Mouse (Mus musculus): Measurements from ENCODE around the gene Fam8a1. TPM values are rescaled to one million over a fixed set of nuclear protein-coding genes. Genes with fewer than 3 reads are reported as not detected.

Fam8a1 gene
- 18.8 and 22.7 TPM in 2 replicates for polyA plus RNA-seq (2015; fragmentation: Nextera tagmentation; extraction: Ambion mirVana)

- Histone ChIP-seq H3K27me3 (no peaks in the 10 kb centered on the region; the same call in 1 of the 2 replicates), H3K4me1 (replicated peaks) (peaks cover 30% of the 10 kb centered on the region), H3K9ac (replicated peaks) (peak within 1 kb of the TSS; percentile 98), H3K4me3 (replicated peaks) (peak within 1 kb of the TSS; percentile 91), H3K9me3 (no peaks in the 10 kb centered on the region), H3K36me3 (peaks cover 25% of the 10 kb centered on the region), H3K4me2 (replicated peaks) (peak within 1 kb of the TSS; percentile 84), H3K27ac (peak within 1 kb of the TSS; percentile 88)
- peak; percentile 96 for ATAC-seq
- under 1% methylated on average over 40 of the region's 46 CpGs for WGBS
Observed at GRCm38 (mm10) chr13:46669048-46669619, at the start of gene Fam8a1. Gene Fam8a1 (plus strand): TSS chr13:46669522.

- ATAC-seq, result peak; percentile 24; the same call in 1 of the 2 replicates
- no peak overlapping the region for H3K9ac ChIP-seq (replicated peaks)
- no peak overlapping the region for H3K4me2 ChIP-seq (replicated peaks)
- no peak overlapping the region for H3K27ac ChIP-seq
- peaks cover 9% of the 10 kb centered on the region for H3K4me1 ChIP-seq (replicated peaks)
- no peaks in the 10 kb centered on the region for H3K36me3 ChIP-seq
- WGBS, result 48% methylated on average over 11 of the region's 11 CpGs
- no peaks in the 10 kb centered on the region for H3K27me3 ChIP-seq
- H3K4me3 ChIP-seq (replicated peaks), result no peak overlapping the region
- H3K9me3 ChIP-seq, result no peaks in the 10 kb centered on the region
Observed at GRCm38 (mm10) chr13:46619633-46620032, 49.7 kb upstream of the Fam8a1 start.

- no peak for ATAC-seq
- 84% methylated on average over 7 of the region's 7 CpGs for WGBS
- H3K9ac ChIP-seq (replicated peaks), result no peak overlapping the region
Observed at GRCm38 (mm10) chr13:46620964-46621757, 48.2 kb upstream of the Fam8a1 start.

DNA sequence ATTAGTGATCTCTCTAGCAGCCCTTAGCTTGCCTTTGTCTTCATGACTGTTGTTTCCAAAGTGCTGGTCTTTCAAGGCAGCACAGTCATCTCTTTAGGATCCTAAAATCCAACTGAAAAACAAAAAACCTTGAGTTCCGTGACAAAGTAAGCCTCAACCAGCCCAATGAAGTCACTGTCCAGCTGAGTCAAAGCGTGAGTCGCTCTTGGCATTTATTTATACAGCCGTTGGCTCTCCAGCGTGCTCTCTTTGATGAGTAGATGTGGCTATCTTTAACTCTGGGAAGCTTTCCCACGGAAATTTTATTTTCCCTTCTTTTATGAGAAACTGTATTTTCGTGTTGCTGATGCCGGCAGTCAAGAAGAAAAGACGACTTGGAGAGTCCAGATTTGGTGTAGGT, 42.7 kb upstream of the Fam8a1 start:
- H3K4me3 ChIP-seq (replicated peaks), result no peak overlapping the region
- H3K4me2 ChIP-seq (replicated peaks), result no peak overlapping the region
- H3K9ac ChIP-seq (replicated peaks), result no peak overlapping the region
- no peaks in the 10 kb centered on the region for H3K27me3 ChIP-seq
- H3K36me3 ChIP-seq, result no peaks in the 10 kb centered on the region
- no peaks in the 10 kb centered on the region for H3K4me1 ChIP-seq (replicated peaks)
- 88% methylated on average over 9 of the region's 9 CpGs for WGBS
- ATAC-seq, result no peak
- no peak overlapping the region for H3K27ac ChIP-seq
- no peaks in the 10 kb centered on the region for H3K9me3 ChIP-seq

More at GRCm38 (mm10) chr13:46620964-46621757, 48.2 kb upstream of the Fam8a1 start:
- H3K4me3 ChIP-seq (replicated peaks), result no peak overlapping the region
- no peaks in the 10 kb centered on the region for H3K27me3 ChIP-seq
- H3K4me2 ChIP-seq (replicated peaks), result no peak overlapping the region
- no peaks in the 10 kb centered on the region for H3K36me3 ChIP-seq
- no peak overlapping the region for H3K27ac ChIP-seq
- peaks cover 9% of the 10 kb centered on the region for H3K4me1 ChIP-seq (replicated peaks)
- H3K9me3 ChIP-seq, result no peaks in the 10 kb centered on the region

DNA sequence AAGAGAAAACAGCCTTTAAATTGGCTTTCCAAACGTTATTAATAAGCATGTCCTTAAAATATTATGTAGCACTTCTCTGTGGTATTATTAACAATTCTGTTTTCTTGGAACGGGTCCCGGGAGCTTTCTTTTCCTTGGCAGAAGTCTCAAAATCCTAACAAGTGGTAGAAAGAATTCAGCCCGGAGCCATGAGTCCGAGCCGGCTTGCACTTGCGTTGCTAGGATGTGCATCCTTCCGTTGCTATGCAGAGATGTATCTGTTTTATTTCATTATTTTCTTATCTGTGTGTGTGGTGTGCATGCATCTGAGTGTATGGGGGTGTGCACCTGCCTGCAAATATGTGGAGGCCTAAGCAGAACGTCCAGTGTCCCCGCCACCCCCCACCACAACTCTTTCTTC, 41.5 kb upstream of the Fam8a1 start:
- Histone ChIP-seq H3K4me3 (replicated peaks) (no peak overlapping the region), H3K9me3 (no peaks in the 10 kb centered on the region), H3K27me3 (no peaks in the 10 kb centered on the region), H3K4me2 (replicated peaks) (no peak overlapping the region), H3K4me1 (replicated peaks) (peaks cover 3% of the 10 kb centered on the region), H3K36me3 (no peaks in the 10 kb centered on the region), H3K9ac (replicated peaks) (no peak overlapping the region), H3K27ac (no peak overlapping the region)
- WGBS, result 82% methylated on average over 10 of the region's 10 CpGs
- ATAC-seq, result no peak

DNA sequence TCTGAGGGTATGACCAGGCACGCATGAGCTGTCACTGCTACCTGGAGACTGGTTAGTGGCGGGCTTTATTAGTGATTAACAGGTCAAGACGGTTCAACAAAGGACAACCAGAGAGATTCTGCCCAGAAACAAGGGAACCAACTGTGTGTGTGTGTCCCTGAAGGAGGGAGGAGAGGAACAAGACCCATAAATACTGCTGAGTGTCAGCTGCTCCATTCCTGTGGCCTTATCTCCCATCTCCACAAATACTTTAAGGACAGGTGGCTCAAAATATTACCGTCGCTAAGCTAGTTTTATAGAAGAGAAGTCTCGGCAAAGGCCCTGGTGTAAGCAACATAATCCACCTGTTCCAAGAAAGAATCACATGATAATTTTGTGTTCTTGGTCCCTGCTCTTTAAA, 39.9 kb upstream of the Fam8a1 start:
- WGBS, result 84% methylated on average over 6 of the region's 6 CpGs
- ATAC-seq, result no peak

DNA sequence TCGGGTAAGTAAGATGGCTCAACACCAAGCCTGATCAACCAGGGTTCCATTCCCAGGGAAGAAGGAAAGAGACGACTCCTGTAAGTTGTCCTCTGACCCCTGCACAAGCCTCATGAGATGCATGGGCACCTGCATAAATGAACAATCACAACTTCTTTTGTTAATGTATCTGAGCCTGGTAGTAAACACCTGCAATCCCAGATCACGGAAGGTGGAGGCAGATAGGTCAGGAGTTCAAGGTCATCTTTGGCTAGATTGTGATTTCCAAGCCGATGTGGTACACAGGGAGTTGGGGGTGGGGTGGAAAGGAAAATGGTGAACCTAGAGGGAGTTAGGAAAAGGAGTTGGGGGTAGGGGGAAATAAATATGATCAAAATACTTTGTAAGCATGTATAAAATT, 36.5 kb upstream of the Fam8a1 start:
- Histone ChIP-seq H3K9me3 (no peaks in the 10 kb centered on the region), H3K27me3 (no peaks in the 10 kb centered on the region), H3K4me3 (replicated peaks) (no peak overlapping the region), H3K27ac (peak overlapping the region; percentile 91), H3K4me1 (replicated peaks) (peaks cover 29% of the 10 kb centered on the region), H3K9ac (replicated peaks) (no peak overlapping the region), H3K36me3 (no peaks in the 10 kb centered on the region), H3K4me2 (replicated peaks) (no peak overlapping the region)
- ATAC-seq, result no peak
- 62% methylated on average over 4 of the region's 4 CpGs for WGBS

More for the DNA sequence above, 39.9 kb upstream of the Fam8a1 start:
- no peaks in the 10 kb centered on the region for H3K9me3 ChIP-seq
- H3K4me1 ChIP-seq (replicated peaks), result peaks cover 19% of the 10 kb centered on the region
- H3K27me3 ChIP-seq, result no peaks in the 10 kb centered on the region
- H3K27ac ChIP-seq, result no peak overlapping the region
- H3K36me3 ChIP-seq, result no peaks in the 10 kb centered on the region
- H3K4me2 ChIP-seq (replicated peaks), result no peak overlapping the region
- H3K9ac ChIP-seq (replicated peaks), result no peak overlapping the region
- no peak overlapping the region for H3K4me3 ChIP-seq (replicated peaks)

- Histone ChIP-seq H3K9ac (replicated peaks) (peak overlapping the region; percentile 42), H3K9me3 (no peaks in the 10 kb centered on the region), H3K27ac (peak overlapping the region; percentile 91), H3K4me1 (replicated peaks) (peaks cover 29% of the 10 kb centered on the region), H3K4me2 (replicated peaks) (peak overlapping the region; percentile 52), H3K4me3 (replicated peaks) (peak overlapping the region; percentile 26), H3K36me3 (no peaks in the 10 kb centered on the region), H3K27me3 (no peaks in the 10 kb centered on the region)
- peak; percentile 91 for ATAC-seq
- WGBS, result 14% methylated on average over 18 of the region's 18 CpGs
Observed at GRCm38 (mm10) chr13:46633320-46634132, 35.8 kb upstream of the Fam8a1 start.

DNA sequence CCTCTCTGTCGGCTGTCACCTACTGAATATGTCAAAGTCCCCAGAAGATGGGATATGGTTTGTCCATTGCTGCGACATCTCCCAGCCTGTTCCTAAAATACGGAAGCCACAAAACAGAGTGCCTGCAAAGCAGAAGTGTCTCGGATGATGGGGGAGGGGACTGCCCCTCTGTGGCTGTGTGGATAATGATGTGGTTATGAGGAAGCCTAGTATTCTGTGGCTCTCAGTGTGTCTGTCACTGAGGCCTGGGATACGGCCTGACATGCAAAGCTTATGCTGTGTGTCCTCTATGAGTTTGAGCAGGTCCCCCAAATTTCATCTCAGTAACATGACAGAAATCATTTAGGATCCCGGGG, 35.2 kb upstream of the Fam8a1 start:
- 23% methylated on average over 6 of the region's 6 CpGs for WGBS
- peak; percentile 90 for ATAC-seq
- H3K9me3 ChIP-seq, result no peaks in the 10 kb centered on the region
- H3K36me3 ChIP-seq, result no peaks in the 10 kb centered on the region
- H3K27ac ChIP-seq, result peak overlapping the region; percentile 91
- H3K27me3 ChIP-seq, result no peaks in the 10 kb centered on the region
- H3K9ac ChIP-seq (replicated peaks), result peak overlapping the region; percentile 42
- peak overlapping the region; percentile 26 for H3K4me3 ChIP-seq (replicated peaks)
- peaks cover 29% of the 10 kb centered on the region for H3K4me1 ChIP-seq (replicated peaks)
- peak overlapping the region; percentile 52 for H3K4me2 ChIP-seq (replicated peaks)

- Histone ChIP-seq H3K4me2 (replicated peaks) (no peak overlapping the region), H3K27me3 (no peaks in the 10 kb centered on the region), H3K9ac (replicated peaks) (no peak overlapping the region), H3K9me3 (peaks cover 5% of the 10 kb centered on the region), H3K27ac (no peak overlapping the region), H3K36me3 (no peaks in the 10 kb centered on the region), H3K4me1 (replicated peaks) (no peaks in the 10 kb centered on the region), H3K4me3 (replicated peaks) (no peak overlapping the region)
- ATAC-seq, result no peak
- 90% methylated on average over 10 of the region's 10 CpGs for WGBS
Observed at GRCm38 (mm10) chr13:46640608-46641468, 28.5 kb upstream of the Fam8a1 start.

DNA sequence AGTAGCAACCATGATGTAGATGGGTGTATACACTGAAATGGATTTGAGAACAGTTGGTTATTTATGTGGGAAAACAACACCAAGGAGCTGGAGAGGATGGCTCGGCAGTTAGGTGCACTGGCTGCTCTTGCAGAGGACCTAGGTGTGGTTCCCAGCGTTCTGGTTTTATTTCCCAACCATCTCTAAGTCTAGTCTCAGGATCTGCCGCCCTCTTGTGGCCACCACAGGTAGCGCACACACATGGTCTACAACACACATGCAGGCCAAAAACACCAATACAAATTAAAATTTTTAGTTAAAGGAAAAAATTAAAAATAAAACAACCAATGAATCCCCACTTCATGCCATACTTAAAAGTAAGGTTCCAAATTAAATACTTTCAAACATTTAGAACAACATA, 27.0 kb upstream of the Fam8a1 start:
- ATAC-seq, result no peak
- Histone ChIP-seq H3K4me1 (replicated peaks) (no peaks in the 10 kb centered on the region), H3K36me3 (no peaks in the 10 kb centered on the region), H3K9me3 (peaks cover 5% of the 10 kb centered on the region), H3K4me2 (replicated peaks) (no peak overlapping the region), H3K9ac (replicated peaks) (no peak overlapping the region), H3K27ac (no peak overlapping the region), H3K4me3 (replicated peaks) (no peak overlapping the region), H3K27me3 (no peaks in the 10 kb centered on the region)
- 92% methylated on average over 4 of the region's 4 CpGs for whole genome bisulfite sequencing

Measured in midbrain, embryonic 13.5 days (tissue).